9 mouse cellular contexts compared by ENCODE assay signal in the genomic region with DNA sequence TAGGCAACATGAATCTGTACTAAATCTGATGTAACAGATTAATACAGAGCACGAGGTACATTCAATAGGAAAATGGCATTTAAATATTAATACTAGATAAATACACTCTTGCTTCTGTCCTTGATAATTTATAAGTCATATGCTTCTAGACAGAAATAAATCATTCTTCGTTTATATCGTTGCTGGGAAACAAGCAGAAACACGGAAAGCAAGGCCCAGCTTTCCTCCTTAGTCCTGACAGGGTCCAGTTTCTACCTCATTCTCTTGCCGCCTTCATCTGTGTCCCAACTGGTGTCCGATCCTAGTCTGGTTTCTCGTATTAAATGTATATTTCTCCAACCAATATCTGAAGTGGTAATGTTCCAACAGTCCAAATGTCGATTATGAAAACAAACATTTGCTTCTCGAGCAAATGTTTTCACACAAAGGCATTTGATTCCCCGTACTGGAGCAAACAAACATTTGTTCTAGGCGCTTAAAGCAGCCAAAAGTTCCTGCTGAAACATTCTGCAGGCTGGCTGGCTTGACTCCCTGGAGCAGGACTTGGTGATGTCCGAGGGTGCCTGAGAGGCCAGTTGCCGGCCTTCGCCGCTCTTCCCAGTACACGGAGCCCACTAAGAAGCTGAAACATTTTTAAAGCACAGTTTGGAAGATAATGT.
DNase-seq lines count a peak whose midpoint lies in the region; ATAC-seq and TF ChIP-seq lines count a peak whose summit lies in the region.
"Had no signal": no experiment of that assay in that cellular context is flagged by ENCODE, and none has a peak within 500 bp of the region (broad histone marks: within the 10 kb centered on the region; RNA-seq: fewer than 3 reads in every experiment).

No protein-coding gene starts in this region.

- 44% methylated on average over 16 of the region's 16 CpGs for WGBS in kidney, adult 2 months
- 23% methylated on average over 16 of the region's 16 CpGs for WGBS in kidney, postnatal 0 days
- WGBS in midbrain, embryonic 15.5 days: 53% methylated on average over 16 of the region's 16 CpGs

- TF ChIP-seq CTCF in kidney, adult 2 months (conservative IDR thresholded peaks at IDR 0.05; ENCODE audit: insufficient read depth, insufficient read length, low read depth, low read length): no peak
- TF ChIP-seq CTCF in kidney, postnatal 0 days (IDR thresholded peaks at IDR 0.05; ENCODE audit: low read depth): no peak

- no peak for TF ChIP-seq POLR2A in kidney, adult 2 months (IDR thresholded peaks at IDR 0.05; ENCODE audit: low read depth, low read length)

- no peaks in the 10 kb centered on the region for H3K9me3 ChIP-seq in kidney, postnatal 0 days (replicated peaks; ENCODE audit: low read length)
- H3K9me3 ChIP-seq in midbrain, embryonic 15.5 days: no peaks in the 10 kb centered on the region

- no peaks in the 10 kb centered on the region for H3K27me3 ChIP-seq in kidney, adult 2 months (replicated peaks; ENCODE audit: control insufficient read depth, insufficient read depth, low read length)
- no peaks in the 10 kb centered on the region for H3K27me3 ChIP-seq in kidney, postnatal 0 days (ENCODE audit: insufficient read depth, low read length)
- no peaks in the 10 kb centered on the region for H3K27me3 ChIP-seq in midbrain, embryonic 15.5 days (replicated peaks)

- ATAC-seq in kidney, postnatal 0 days (replicated peaks; ENCODE audit: low FRiP score, low read depth): no peak
- ATAC-seq in midbrain, embryonic 15.5 days (replicated peaks): no peak
- no peak for ATAC-seq in frontal cortex, adult (ENCODE audit: low TSS enrichment)
- no peak for ATAC-seq in cerebellum, adult (ENCODE audit: insufficient number of reproducible peaks, low FRiP score, low TSS enrichment)

- peak overlapping the region; percentile 32; the same call in 1 of the 2 replicates for H3K27ac ChIP-seq in kidney, adult 2 months (ENCODE audit: insufficient read depth, low read depth, low read length)
- peak overlapping the region; percentile 81 for H3K27ac ChIP-seq in kidney, postnatal 0 days
- peak overlapping the region; percentile 57 for H3K27ac ChIP-seq in midbrain, embryonic 15.5 days

- H3K4me1 ChIP-seq in kidney, adult 2 months (ENCODE audit: control insufficient read depth, insufficient read depth, low read length): no peaks in the 10 kb centered on the region
- H3K4me1 ChIP-seq in kidney, postnatal 0 days (replicated peaks; ENCODE audit: insufficient read depth, low read length): no peaks in the 10 kb centered on the region; the same call in 1 of the 2 replicates
- peaks cover 11% of the 10 kb centered on the region for H3K4me1 ChIP-seq in midbrain, embryonic 15.5 days

- H3K4me2 ChIP-seq in kidney, postnatal 0 days (ENCODE audit: low read length): peak overlapping the region; percentile 16; the same call in 1 of the 2 replicates
- H3K4me2 ChIP-seq in midbrain, embryonic 15.5 days: no peak overlapping the region

- H3K9ac ChIP-seq in kidney, postnatal 0 days (ENCODE audit: low read depth, low read length): no peak overlapping the region
- H3K9ac ChIP-seq in midbrain, embryonic 15.5 days: no peak overlapping the region

- H3K4me3 ChIP-seq in kidney, adult 2 months (ENCODE audit: insufficient read depth, low read depth, low read length): no peak overlapping the region
- H3K4me3 ChIP-seq in kidney, postnatal 0 days (replicated peaks; ENCODE audit: low read depth, low read length): no peak overlapping the region
- no peak overlapping the region for H3K4me3 ChIP-seq in midbrain, embryonic 15.5 days

- peak; percentile 11 for DNase-seq in kidney, adult 2 months
- DNase-seq in kidney, adult 18-20 months: no peak
- peak; percentile 36 to 57 for DNase-seq in heart, adult 9 months (ENCODE audit: low spot score in 2 of 2)
- DNase-seq in kidney, postnatal 0 days (ENCODE audit: low spot score): peak; percentile 73
- DNase-seq in spleen, postnatal 10 days (ENCODE audit: low spot score in 2 of 2): no peak
- DNase-seq: cerebellum, postnatal 10 days had no signal

- H3K36me3 ChIP-seq in kidney, adult 2 months (ENCODE audit: control insufficient read depth, insufficient read depth, low read length): no peaks in the 10 kb centered on the region
- no peaks in the 10 kb centered on the region for H3K36me3 ChIP-seq in kidney, postnatal 0 days (ENCODE audit: insufficient read depth, low read length)
- H3K36me3 ChIP-seq in midbrain, embryonic 15.5 days (replicated peaks): no peaks in the 10 kb centered on the region

Comparison
In these comparisons a context has a peak if more than half of its experiments do, and no peak if none do; other contexts are left out.
1. DNase-seq: peak in kidney, adult 2 months (single experiment), heart, adult 9 months (2 of 2) and kidney, postnatal 0 days (single experiment); none in kidney, adult 18-20 months (single experiment) and spleen, postnatal 10 days (0 of 2).
2. Peak in every context shown above with its lines, with median percentiles within 50 percentile points of each other: H3K27ac ChIP-seq.